In genomic region chr17:3560534-3560933, GRCm38 (mm10) we compare ENCODE assay signal across 12 mouse cellular contexts. TPM values are rescaled to one million over a fixed set of nuclear protein-coding genes. Genes with fewer than 3 reads are reported as not detected.
A peak's percentile ranks its signal among the peaks of the same experiment; 100 is the strongest.
DNase-seq lines count a peak whose midpoint lies in the region; TF ChIP-seq lines count a peak whose summit lies in the region.
"Had no signal": no experiment of that assay in that cellular context is flagged by ENCODE, and none has a peak within 500 bp of the region (broad histone marks: within the 10 kb centered on the region; RNA-seq: fewer than 3 reads in every experiment).

No protein-coding gene starts in this region.

- TF ChIP-seq CTCF in brain, embryonic 14.5 days (IDR thresholded peaks at IDR 0.05; ENCODE audit: borderline replicate concordance, extremely low read depth, insufficient read depth, insufficient read length): no peak

- DNase-seq in cerebellum, adult 9-10 months: peak; percentile 14
- DNase-seq in cerebellum, postnatal 25 days: no peak
- DNase-seq in kidney, adult 9 months: peak; percentile 33
- DNase-seq in kidney, postnatal 10 days: no peak
- DNase-seq in lung, postnatal 36 days: peak; percentile 40
- no peak for DNase-seq in lung, adult 18-20 months
- peak; percentile 34 for DNase-seq in brain, embryonic 14.5 days (ENCODE audit: low read depth)
- no peak for DNase-seq in layer of hippocampus, adult 11-12 months (ENCODE audit: low spot score)
- DNase-seq: adrenal gland, postnatal 10 days; kidney, postnatal 4 days had no signal

- no peak for TF ChIP-seq POLR2A in brain, embryonic 14.5 days (IDR thresholded peaks at IDR 0.05; ENCODE audit: borderline replicate concordance, extremely low read depth, insufficient read depth, insufficient read length, poor library complexity, severe bottlenecking)

RNA-seq across cellular contexts. Expression of gene Tfb1m, which starts 3.0 kb away (rescaled TPM):
- polyA plus RNA-seq in brain, embryonic 14.5 days (2012; rRNA removed): 9.5 and 12.6 TPM in 2 replicates

RNA-seq across cellular contexts. Expression of gene Cldn20, which starts 28.2 kb away (rescaled TPM):
- polyA plus RNA-seq in brain, embryonic 14.5 days (2012; rRNA removed): 0.57 and 1.8 TPM in 2 replicates
- polyA plus RNA-seq: heart, embryonic 13.5 days; lung, embryonic 16.5 days had no signal

Comparison
In these comparisons a context has a peak if more than half of its experiments do, and no peak if none do; other contexts are left out.
1. DNase-seq: peak in cerebellum, adult 9-10 months (single experiment), kidney, adult 9 months (single experiment), lung, postnatal 36 days (single experiment) and brain, embryonic 14.5 days (single experiment); none in cerebellum, postnatal 25 days (0 of 2), kidney, postnatal 10 days (single experiment), lung, adult 18-20 months (0 of 2) and layer of hippocampus, adult 11-12 months (single experiment).